Comparison of ENCODE assay signal across 17 mouse cellular contexts in genomic region chr19:7133436-7133835, GRCm38 (mm10). TPM values are rescaled to one million over a fixed set of nuclear protein-coding genes. Genes with fewer than 3 reads are reported as not detected.
DNase-seq lines count a peak whose midpoint lies in the region; ATAC-seq and TF ChIP-seq lines count a peak whose summit lies in the region.
"Had no signal": no experiment of that assay in that cellular context is flagged by ENCODE, and none has a peak within 500 bp of the region (broad histone marks: within the 10 kb centered on the region; RNA-seq: fewer than 3 reads in every experiment).

No protein-coding gene starts in this region.

- TF ChIP-seq CTCF in hindbrain, postnatal 0 days (IDR thresholded peaks at IDR 0.05; ENCODE audit: low read depth): no peak

- H3K4me1 ChIP-seq in hindbrain, embryonic 10.5 days (replicated peaks): peaks cover 99% of the 10 kb centered on the region
- peaks cover 42% of the 10 kb centered on the region for H3K4me1 ChIP-seq in hindbrain, postnatal 0 days (ENCODE audit: insufficient read depth, low read length)
- peaks cover 78% of the 10 kb centered on the region for H3K4me1 ChIP-seq in midbrain, embryonic 12.5 days
- peaks cover 68% of the 10 kb centered on the region for H3K4me1 ChIP-seq in midbrain, embryonic 14.5 days (ENCODE audit: control insufficient read depth, insufficient read depth, low read length)
- peaks cover 88% of the 10 kb centered on the region for H3K4me1 ChIP-seq in forebrain, embryonic 15.5 days
- H3K4me1 ChIP-seq in midbrain, embryonic 16.5 days (ENCODE audit: control insufficient read depth, insufficient read depth, low read length): peaks cover 56% of the 10 kb centered on the region

- no peak overlapping the region for H3K4me2 ChIP-seq in hindbrain, postnatal 0 days (ENCODE audit: low read depth, low read length)
- H3K4me2 ChIP-seq in midbrain, embryonic 12.5 days (replicated peaks): no peak overlapping the region
- no peak overlapping the region for H3K4me2 ChIP-seq in midbrain, embryonic 14.5 days (ENCODE audit: low read length)
- no peak overlapping the region for H3K4me2 ChIP-seq in forebrain, embryonic 15.5 days (replicated peaks)
- H3K4me2 ChIP-seq in midbrain, embryonic 16.5 days (ENCODE audit: low read length): no peak overlapping the region
- H3K4me2 ChIP-seq: heart, embryonic 11.5 days; neural tube, embryonic 15.5 days had no signal

- no peaks in the 10 kb centered on the region for H3K36me3 ChIP-seq in hindbrain, embryonic 10.5 days
- H3K36me3 ChIP-seq in hindbrain, postnatal 0 days (ENCODE audit: insufficient read depth, low read length): no peaks in the 10 kb centered on the region
- no peaks in the 10 kb centered on the region for H3K36me3 ChIP-seq in midbrain, embryonic 12.5 days
- H3K36me3 ChIP-seq in midbrain, embryonic 14.5 days (ENCODE audit: control insufficient read depth, insufficient read depth, low read length): no peaks in the 10 kb centered on the region
- no peaks in the 10 kb centered on the region for H3K36me3 ChIP-seq in forebrain, embryonic 15.5 days
- no peaks in the 10 kb centered on the region for H3K36me3 ChIP-seq in midbrain, embryonic 16.5 days (ENCODE audit: control insufficient read depth, insufficient read depth, low read length)
- H3K36me3 ChIP-seq: embryonic facial prominence, embryonic 13.5 days; neural tube, embryonic 15.5 days had no signal

- H3K9me3 ChIP-seq in hindbrain, embryonic 10.5 days: no peaks in the 10 kb centered on the region
- no peaks in the 10 kb centered on the region for H3K9me3 ChIP-seq in hindbrain, postnatal 0 days (ENCODE audit: low read length)
- no peaks in the 10 kb centered on the region for H3K9me3 ChIP-seq in midbrain, embryonic 12.5 days
- no peaks in the 10 kb centered on the region for H3K9me3 ChIP-seq in midbrain, embryonic 14.5 days (ENCODE audit: control insufficient read depth, low read length)
- no peaks in the 10 kb centered on the region for H3K9me3 ChIP-seq in forebrain, embryonic 15.5 days
- no peaks in the 10 kb centered on the region for H3K9me3 ChIP-seq in midbrain, embryonic 16.5 days (replicated peaks; ENCODE audit: control insufficient read depth, low read length, poor library complexity, severe bottlenecking)
- H3K9me3 ChIP-seq: embryonic facial prominence, embryonic 13.5 days; neural tube, embryonic 15.5 days had no signal

- WGBS in hindbrain, embryonic 10.5 days: 86% methylated on average over 9 of the region's 9 CpGs
- 49% methylated on average over 9 of the region's 9 CpGs for WGBS in hindbrain, postnatal 0 days
- WGBS in midbrain, embryonic 12.5 days: 82% methylated on average over 9 of the region's 9 CpGs
- 78% methylated on average over 9 of the region's 9 CpGs for WGBS in midbrain, embryonic 14.5 days
- whole genome bisulfite sequencing in forebrain, embryonic 15.5 days: 31% methylated on average over 9 of the region's 9 CpGs
- 62% methylated on average over 9 of the region's 9 CpGs for WGBS in midbrain, embryonic 16.5 days

- peak overlapping the region; percentile 75 for H3K27ac ChIP-seq in hindbrain, embryonic 10.5 days
- no peak overlapping the region for H3K27ac ChIP-seq in hindbrain, postnatal 0 days
- peak overlapping the region; percentile 81 for H3K27ac ChIP-seq in midbrain, embryonic 12.5 days (replicated peaks)
- H3K27ac ChIP-seq in midbrain, embryonic 14.5 days (replicated peaks; ENCODE audit: low read depth, low read length): no peak overlapping the region
- peak overlapping the region; percentile 67 for H3K27ac ChIP-seq in forebrain, embryonic 15.5 days (replicated peaks)
- H3K27ac ChIP-seq in midbrain, embryonic 16.5 days (ENCODE audit: low read length): no peak overlapping the region
- H3K27ac ChIP-seq: embryonic facial prominence, embryonic 13.5 days had no signal

- no peak overlapping the region for H3K4me3 ChIP-seq in hindbrain, embryonic 10.5 days
- H3K4me3 ChIP-seq in hindbrain, postnatal 0 days (ENCODE audit: low read length): no peak overlapping the region
- H3K4me3 ChIP-seq in midbrain, embryonic 12.5 days: no peak overlapping the region
- H3K4me3 ChIP-seq in midbrain, embryonic 14.5 days (replicated peaks; ENCODE audit: low read depth, low read length): no peak overlapping the region
- no peak overlapping the region for H3K4me3 ChIP-seq in forebrain, embryonic 15.5 days
- no peak overlapping the region for H3K4me3 ChIP-seq in midbrain, embryonic 16.5 days (ENCODE audit: low read depth, low read length)
- H3K4me3 ChIP-seq: embryonic facial prominence, embryonic 13.5 days; neural tube, embryonic 15.5 days had no signal

- no peak overlapping the region for H3K9ac ChIP-seq in hindbrain, postnatal 0 days (replicated peaks; ENCODE audit: low read length)
- H3K9ac ChIP-seq in midbrain, embryonic 12.5 days (replicated peaks): no peak overlapping the region
- H3K9ac ChIP-seq in midbrain, embryonic 14.5 days (replicated peaks; ENCODE audit: low read length): no peak overlapping the region
- H3K9ac ChIP-seq in forebrain, embryonic 15.5 days (replicated peaks): no peak overlapping the region
- 0 out of 2 replicates have a peak overlapping the region, but pooled peaks have one; percentile 34 for H3K9ac ChIP-seq in midbrain, embryonic 16.5 days (ENCODE audit: low read depth, low read length)
- H3K9ac ChIP-seq: neural tube, embryonic 15.5 days had no signal

- peaks cover 78% of the 10 kb centered on the region for H3K27me3 ChIP-seq in hindbrain, embryonic 10.5 days (ENCODE audit: insufficient read depth, poor library complexity, severe bottlenecking)
- no peaks in the 10 kb centered on the region for H3K27me3 ChIP-seq in hindbrain, postnatal 0 days (ENCODE audit: insufficient read depth, low read length)
- H3K27me3 ChIP-seq in midbrain, embryonic 12.5 days: peaks cover 62% of the 10 kb centered on the region
- H3K27me3 ChIP-seq in midbrain, embryonic 14.5 days (ENCODE audit: control insufficient read depth, insufficient read depth, low read length): no peaks in the 10 kb centered on the region
- H3K27me3 ChIP-seq in forebrain, embryonic 15.5 days: no peaks in the 10 kb centered on the region
- H3K27me3 ChIP-seq in midbrain, embryonic 16.5 days (ENCODE audit: control insufficient read depth, insufficient read depth, low read depth, low read length): no peaks in the 10 kb centered on the region

- DNase-seq in hindbrain, embryonic 10.5 days (ENCODE audit: low spot score): no peak
- no peak for DNase-seq in hindbrain, postnatal 0 days (ENCODE audit: low spot score)
- DNase-seq in midbrain, embryonic 14.5 days: no peak
- DNase-seq in heart, adult 18-20 months: no peak
- DNase-seq: cerebellum, adult 8-10 months; heart, postnatal 14 days; liver; lung, adult 18-20 months; lung, postnatal 14 days; thymus, postnatal 25 days had no signal

- no peak for ATAC-seq in hindbrain, postnatal 0 days
- no peak for ATAC-seq in midbrain, embryonic 12.5 days (ENCODE audit: low FRiP score, low read depth)
- ATAC-seq in midbrain, embryonic 14.5 days (ENCODE audit: low FRiP score, low TSS enrichment): no peak
- ATAC-seq in forebrain, embryonic 15.5 days (replicated peaks): peak; percentile 20
- ATAC-seq in midbrain, embryonic 16.5 days: no peak

RNA-seq across cellular contexts. Expression of gene Flrt1, which starts 27.9 kb away (rescaled TPM):
- polyA plus RNA-seq in hindbrain, embryonic 10.5 days (2016; fragmentation: Nextera tagmentation; extraction: Ambion mirVana): 3.1 and 4.0 TPM in 2 replicates
- total RNA-seq in hindbrain, postnatal 0 days (2014; rRNA removed): 8.4 and 10.1 TPM in 2 replicates
- 7.8 and 8.1 TPM in 2 replicates for polyA plus RNA-seq in hindbrain, postnatal 0 days (2015; fragmentation: Nextera tagmentation; extraction: Ambion mirVana)
- polyA plus RNA-seq in midbrain, embryonic 12.5 days (2016; fragmentation: Nextera tagmentation; extraction: Ambion mirVana): 8.0 and 8.2 TPM in 2 replicates
- 7.0 and 10.2 TPM in 2 replicates for polyA plus RNA-seq in midbrain, embryonic 14.5 days (2014; fragmentation: Nextera tagmentation; extraction: Ambion mirVana)
- polyA plus RNA-seq in forebrain, embryonic 15.5 days (2015; fragmentation: Nextera tagmentation; extraction: Ambion mirVana): 14.9 and 18.9 TPM in 2 replicates
- polyA plus RNA-seq in midbrain, embryonic 16.5 days (2015; fragmentation: Nextera tagmentation; extraction: Ambion mirVana): 11.6 and 12.0 TPM in 2 replicates
- 1 to 10 TPM in 1 of 2 experiments, under 1 TPM in 1; 0.82 to 1.4 TPM for total RNA-seq in heart, adult 18-20 months (2021)
- total RNA-seq: megakaryocyte, adult 5-6 weeks had no signal

Comparison
In these comparisons a context has a peak if more than half of its experiments do, and no peak if none do; other contexts are left out.
1. H3K27ac ChIP-seq: peak in hindbrain, embryonic 10.5 days (single experiment), midbrain, embryonic 12.5 days (single experiment) and forebrain, embryonic 15.5 days (single experiment); none in hindbrain, postnatal 0 days (single experiment), midbrain, embryonic 14.5 days (single experiment) and midbrain, embryonic 16.5 days (single experiment).